Mouse (Mus musculus): ENCODE results near the gene Fam107b. TPM values are rescaled to one million over a fixed set of nuclear protein-coding genes. Genes with fewer than 3 reads are reported as not detected.

The Fam107b gene
- polyA plus RNA-seq, 1 experiment = 8.2 TPM

GRCm38 (mm10) chr2:3658900-3659299 is 88.6 kb downstream of the Fam107b start:
- Histone ChIP-seq H3K27ac (ENCODE audit: insufficient read depth, low read depth, low read length) (peak overlapping the region; percentile 65; the same call in 1 of the 2 replicates), H3K36me3 (ENCODE audit: control insufficient read depth, insufficient read depth, low read length) (no peaks in the 10 kb centered on the region), H3K4me3 (ENCODE audit: low read depth, low read length) (no peak overlapping the region), H3K4me1 (ENCODE audit: control insufficient read depth, insufficient read depth, insufficient read length, low read length) (peaks cover 7% of the 10 kb centered on the region; the same call in 1 of the 2 replicates), H3K27me3 (ENCODE audit: control insufficient read depth, insufficient read depth, low read length) (no peaks in the 10 kb centered on the region)
- TF ChIP-seq CTCF (IDR thresholded peaks at IDR 0.05; ENCODE audit: extremely low read depth, insufficient read length, insufficient replicate concordance, low read depth, low read length) (no peak), POLR2A (IDR thresholded peaks at IDR 0.05; ENCODE audit: low read depth, low read length) (no peak)
- 56% methylated on average over 4 of the region's 4 CpGs for WGBS

- no peak overlapping the region for H3K4me3 ChIP-seq (ENCODE audit: low read depth, low read length)
- WGBS = 41% methylated on average over 5 of the region's 5 CpGs
- H3K36me3 ChIP-seq (ENCODE audit: control insufficient read depth, insufficient read depth, low read length) = no peaks in the 10 kb centered on the region
- H3K27ac ChIP-seq (ENCODE audit: insufficient read depth, low read depth, low read length) = peak overlapping the region; percentile 22; the same call in 1 of the 2 replicates
- no peak for TF ChIP-seq CTCF (IDR thresholded peaks at IDR 0.05; ENCODE audit: extremely low read depth, insufficient read length, insufficient replicate concordance, low read depth, low read length)
- TF ChIP-seq POLR2A (IDR thresholded peaks at IDR 0.05; ENCODE audit: low read depth, low read length) = no peak
- peaks cover 7% of the 10 kb centered on the region; the same call in 1 of the 2 replicates for H3K4me1 ChIP-seq (ENCODE audit: control insufficient read depth, insufficient read depth, insufficient read length, low read length)
- no peaks in the 10 kb centered on the region for H3K27me3 ChIP-seq (ENCODE audit: control insufficient read depth, insufficient read depth, low read length)
Measured at GRCm38 (mm10) chr2:3659300-3659910, 89.1 kb downstream of the Fam107b start.

- 60% methylated on average over 6 of the region's 6 CpGs for WGBS
- no peak for TF ChIP-seq POLR2A (IDR thresholded peaks at IDR 0.05; ENCODE audit: low read depth, low read length)
- TF ChIP-seq CTCF (IDR thresholded peaks at IDR 0.05; ENCODE audit: extremely low read depth, insufficient read length, insufficient replicate concordance, low read depth, low read length) = no peak
- H3K27ac ChIP-seq (ENCODE audit: insufficient read depth, low read depth, low read length) = no peak overlapping the region
Measured at GRCm38 (mm10) chr2:3664086-3664485, 93.8 kb downstream of the Fam107b start.

GRCm38 (mm10) chr2:3668682-3669081 is 98.4 kb downstream of the Fam107b start:
- no peaks in the 10 kb centered on the region for H3K27me3 ChIP-seq (ENCODE audit: control insufficient read depth, insufficient read depth, low read length)
- TF ChIP-seq POLR2A (IDR thresholded peaks at IDR 0.05; ENCODE audit: low read depth, low read length) (no peak), CTCF (IDR thresholded peaks at IDR 0.05; ENCODE audit: extremely low read depth, insufficient read length, insufficient replicate concordance, low read depth, low read length) (no peak)
- H3K4me3 ChIP-seq (ENCODE audit: low read depth, low read length) = no peak overlapping the region
- 82% methylated on average over 3 of the region's 3 CpGs for WGBS
- no peak overlapping the region for H3K27ac ChIP-seq (ENCODE audit: insufficient read depth, low read depth, low read length)
- no peaks in the 10 kb centered on the region for H3K36me3 ChIP-seq (ENCODE audit: control insufficient read depth, insufficient read depth, low read length)
- no peaks in the 10 kb centered on the region for H3K4me1 ChIP-seq (ENCODE audit: control insufficient read depth, insufficient read depth, insufficient read length, low read length)

More at GRCm38 (mm10) chr2:3664086-3664485, 93.8 kb downstream of the Fam107b start:
- H3K27me3 ChIP-seq (ENCODE audit: control insufficient read depth, insufficient read depth, low read length) = no peaks in the 10 kb centered on the region
- no peak overlapping the region for H3K4me3 ChIP-seq (ENCODE audit: low read depth, low read length)
- H3K4me1 ChIP-seq (ENCODE audit: control insufficient read depth, insufficient read depth, insufficient read length, low read length) = peaks cover 3% of the 10 kb centered on the region; the same call in 1 of the 2 replicates
- H3K36me3 ChIP-seq (ENCODE audit: control insufficient read depth, insufficient read depth, low read length) = no peaks in the 10 kb centered on the region

GRCm38 (mm10) chr2:3669646-3670045 is 99.4 kb downstream of the Fam107b start:
- H3K36me3 ChIP-seq (ENCODE audit: control insufficient read depth, insufficient read depth, low read length) = no peaks in the 10 kb centered on the region
- H3K4me3 ChIP-seq (ENCODE audit: low read depth, low read length) = no peak overlapping the region
- TF ChIP-seq POLR2A (IDR thresholded peaks at IDR 0.05; ENCODE audit: low read depth, low read length) = no peak
- TF ChIP-seq CTCF (IDR thresholded peaks at IDR 0.05; ENCODE audit: extremely low read depth, insufficient read length, insufficient replicate concordance, low read depth, low read length) = no peak
- H3K27me3 ChIP-seq (ENCODE audit: control insufficient read depth, insufficient read depth, low read length) = no peaks in the 10 kb centered on the region
- 66% methylated on average over 2 of the region's 2 CpGs for WGBS
- no peaks in the 10 kb centered on the region for H3K4me1 ChIP-seq (ENCODE audit: control insufficient read depth, insufficient read depth, insufficient read length, low read length)
- no peak overlapping the region for H3K27ac ChIP-seq (ENCODE audit: insufficient read depth, low read depth, low read length)

- Histone ChIP-seq H3K27ac (ENCODE audit: insufficient read depth, low read depth, low read length) (no peak overlapping the region), H3K4me1 (ENCODE audit: control insufficient read depth, insufficient read depth, insufficient read length, low read length) (no peaks in the 10 kb centered on the region), H3K4me3 (ENCODE audit: low read depth, low read length) (no peak overlapping the region), H3K27me3 (ENCODE audit: control insufficient read depth, insufficient read depth, low read length) (no peaks in the 10 kb centered on the region), H3K36me3 (ENCODE audit: control insufficient read depth, insufficient read depth, low read length) (no peaks in the 10 kb centered on the region)
- no peak for TF ChIP-seq CTCF (IDR thresholded peaks at IDR 0.05; ENCODE audit: extremely low read depth, insufficient read length, insufficient replicate concordance, low read depth, low read length)
- no peak for TF ChIP-seq POLR2A (IDR thresholded peaks at IDR 0.05; ENCODE audit: low read depth, low read length)
- 57% methylated on average over 5 of the region's 5 CpGs for WGBS
Measured at GRCm38 (mm10) chr2:3672654-3673367, 102.5 kb downstream of the Fam107b start.

- TF ChIP-seq CTCF (IDR thresholded peaks at IDR 0.05; ENCODE audit: extremely low read depth, insufficient read length, insufficient replicate concordance, low read depth, low read length) (no peak), POLR2A (IDR thresholded peaks at IDR 0.05; ENCODE audit: low read depth, low read length) (no peak)
Measured at GRCm38 (mm10) chr2:3675481-3675880, 105.2 kb downstream of the Fam107b start.

More at GRCm38 (mm10) chr2:3675481-3675880, 105.2 kb downstream of the Fam107b start:
- no peaks in the 10 kb centered on the region for H3K4me1 ChIP-seq (ENCODE audit: control insufficient read depth, insufficient read depth, insufficient read length, low read length)
- H3K4me3 ChIP-seq (ENCODE audit: low read depth, low read length) = no peak overlapping the region
- 89% methylated on average over 1 of the region's 1 CpGs for WGBS
- H3K27me3 ChIP-seq (ENCODE audit: control insufficient read depth, insufficient read depth, low read length) = no peaks in the 10 kb centered on the region
- no peak overlapping the region for H3K27ac ChIP-seq (ENCODE audit: insufficient read depth, low read depth, low read length)
- H3K36me3 ChIP-seq (ENCODE audit: control insufficient read depth, insufficient read depth, low read length) = no peaks in the 10 kb centered on the region

Data from small intestine, adult 2 months (tissue).